Mouse (Mus musculus): ENCODE data around the gene Traf3. TPM values are rescaled to one million over a fixed set of nuclear protein-coding genes. Genes with fewer than 3 reads are reported as not detected.

Traf3 gene
- polyA plus RNA-seq, 1 experiment, result 18.8 TPM

DNA sequence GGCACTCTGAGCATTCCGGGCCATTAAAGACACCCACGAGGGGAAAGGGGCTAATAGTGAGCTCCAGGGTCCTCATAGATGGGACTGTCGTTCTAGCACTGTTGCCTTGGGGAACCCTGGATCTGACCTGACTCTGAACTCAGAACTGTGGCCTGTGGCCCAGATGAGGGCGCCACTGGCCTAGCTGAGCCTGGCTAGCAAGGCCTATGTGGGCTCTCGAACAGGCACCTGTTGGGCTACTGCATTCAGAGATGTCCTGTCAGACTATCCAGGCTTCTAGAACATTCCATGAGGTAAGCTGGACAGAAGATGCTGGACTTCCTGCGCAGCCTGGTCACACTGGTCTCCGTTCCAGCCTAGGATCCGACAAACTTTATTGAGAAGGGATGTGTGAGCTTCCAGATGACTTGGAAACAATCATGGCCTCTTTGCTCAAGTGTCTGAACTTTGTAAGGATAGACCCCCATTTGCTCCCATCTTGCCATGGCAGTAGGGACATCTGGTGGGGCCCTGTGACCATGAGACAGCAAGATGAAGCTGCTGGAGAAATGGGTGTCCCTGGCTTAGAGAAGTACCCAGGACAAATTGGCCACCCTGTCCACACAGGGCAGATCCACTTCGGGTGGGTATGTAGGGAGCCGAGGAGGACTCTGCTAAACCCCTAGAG is 891 bp upstream of the Traf3 start:
- TF ChIP-seq POLR2A (IDR thresholded peaks at IDR 0.05; ENCODE audit: low read depth, low read length) (no peak), CTCF (IDR thresholded peaks at IDR 0.05; ENCODE audit: borderline replicate concordance, insufficient read depth, low read length) (peak; percentile 41; the same call in 1 of the 2 replicates)
- Histone ChIP-seq H3K27ac (ENCODE audit: insufficient read depth, low read length) (peak overlapping the region; percentile 4; the same call in 1 of the 2 replicates), H3K4me3 (ENCODE audit: insufficient read depth, low read length) (no peak overlapping the region), H3K4me1 (ENCODE audit: control insufficient read depth, insufficient read depth, low read length) (peaks cover 6% of the 10 kb centered on the region; the same call in 1 of the 2 replicates)

DNA sequence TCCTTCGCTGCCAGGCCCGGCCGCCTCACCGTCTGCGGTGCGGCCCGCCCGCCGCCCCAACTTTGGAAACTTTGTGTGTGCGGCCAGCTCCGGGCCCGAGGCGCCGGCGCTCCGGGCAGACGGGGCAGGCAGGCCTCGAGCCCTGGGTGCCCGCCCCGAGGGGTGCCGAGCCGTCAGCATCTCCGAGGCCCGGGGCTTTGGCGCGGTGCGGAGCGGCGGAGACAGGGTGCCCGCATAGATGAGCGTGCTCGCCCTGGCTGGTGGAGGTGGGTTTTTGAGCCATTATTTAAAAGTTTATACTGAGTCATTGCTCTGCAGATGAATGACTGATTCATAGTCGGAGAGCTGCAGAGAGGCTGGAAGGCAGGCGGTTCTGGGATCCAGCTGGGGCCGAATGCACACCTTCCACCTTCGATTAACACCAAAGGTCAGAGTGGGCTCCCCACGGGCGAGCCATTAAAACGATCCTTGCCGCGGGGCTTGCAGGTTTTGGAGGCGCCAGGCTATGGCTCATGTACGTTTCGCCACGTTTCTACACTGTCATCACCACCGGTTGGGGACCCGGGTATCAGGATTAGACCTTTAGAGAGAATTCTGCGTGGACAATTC is 615 bp downstream of the Traf3 start:
- Histone ChIP-seq H3K4me1 (ENCODE audit: control insufficient read depth, insufficient read depth, low read length) (peaks cover 6% of the 10 kb centered on the region; the same call in 1 of the 2 replicates), H3K27ac (ENCODE audit: insufficient read depth, low read length) (peak overlapping the region; percentile 65), H3K4me3 (ENCODE audit: insufficient read depth, low read length) (peak overlapping the region; percentile 79)
- no peak for TF ChIP-seq POLR2A (IDR thresholded peaks at IDR 0.05; ENCODE audit: low read depth, low read length)

- 0 out of 2 replicates have a peak, but pooled peaks cover 4% of the 10 kb centered on the region for H3K4me1 ChIP-seq (ENCODE audit: control insufficient read depth, insufficient read depth, low read length)
- TF ChIP-seq CTCF (IDR thresholded peaks at IDR 0.05; ENCODE audit: borderline replicate concordance, insufficient read depth, low read length), result no peak
- no peak for TF ChIP-seq POLR2A (IDR thresholded peaks at IDR 0.05; ENCODE audit: low read depth, low read length)
These were observed 2.7 kb downstream of the Traf3 start for GRCm38 (mm10) chr12:111168891-111169290.

GRCm38 (mm10) chr12:111178772-111179171 is 12.6 kb downstream of the Traf3 start:
- H3K4me1 ChIP-seq (ENCODE audit: control insufficient read depth, insufficient read depth, low read length), result no peaks in the 10 kb centered on the region; the same call in 1 of the 2 replicates
- TF ChIP-seq CTCF (IDR thresholded peaks at IDR 0.05; ENCODE audit: borderline replicate concordance, insufficient read depth, low read length) (no peak), POLR2A (IDR thresholded peaks at IDR 0.05; ENCODE audit: low read depth, low read length) (no peak)
- no peak overlapping the region for H3K4me3 ChIP-seq (ENCODE audit: insufficient read depth, low read length)
- no peak overlapping the region for H3K27ac ChIP-seq (ENCODE audit: insufficient read depth, low read length)

More at GRCm38 (mm10) chr12:111168891-111169290, 2.7 kb downstream of the Traf3 start:
- Histone ChIP-seq H3K27ac (ENCODE audit: insufficient read depth, low read length) (no peak overlapping the region), H3K4me3 (ENCODE audit: insufficient read depth, low read length) (no peak overlapping the region)

DNA sequence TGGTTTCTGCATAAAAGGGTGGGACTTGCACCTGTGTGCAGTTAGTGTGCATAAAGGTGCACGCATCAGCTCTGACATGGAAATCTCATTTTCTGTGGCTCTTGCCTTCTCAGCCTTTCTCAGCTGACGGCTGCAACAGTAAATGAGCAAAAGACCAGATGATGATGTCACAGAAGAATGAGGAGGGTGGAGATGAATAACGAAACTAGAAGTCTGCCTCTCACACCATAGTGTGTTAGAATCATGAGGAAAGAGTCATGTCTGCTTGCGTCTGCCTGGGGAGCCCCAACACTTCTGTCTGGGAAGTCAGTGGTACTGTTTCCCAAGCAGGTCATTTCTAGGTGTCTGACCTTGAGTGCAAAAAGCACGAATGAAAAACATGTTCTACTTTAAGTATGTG is 15.7 kb downstream of the Traf3 start:
- TF ChIP-seq POLR2A (IDR thresholded peaks at IDR 0.05; ENCODE audit: low read depth, low read length) (no peak), CTCF (IDR thresholded peaks at IDR 0.05; ENCODE audit: borderline replicate concordance, insufficient read depth, low read length) (no peak)
- Histone ChIP-seq H3K4me3 (ENCODE audit: insufficient read depth, low read length) (no peak overlapping the region), H3K4me1 (ENCODE audit: control insufficient read depth, insufficient read depth, low read length) (peaks cover 7% of the 10 kb centered on the region; the same call in 1 of the 2 replicates), H3K27ac (ENCODE audit: insufficient read depth, low read length) (no peak overlapping the region)

GRCm38 (mm10) chr12:111182378-111182777 is 16.2 kb downstream of the Traf3 start:
- H3K4me3 ChIP-seq (ENCODE audit: insufficient read depth, low read length), result no peak overlapping the region
- TF ChIP-seq CTCF (IDR thresholded peaks at IDR 0.05; ENCODE audit: borderline replicate concordance, insufficient read depth, low read length) (no peak), POLR2A (IDR thresholded peaks at IDR 0.05; ENCODE audit: low read depth, low read length) (no peak)
- H3K4me1 ChIP-seq (ENCODE audit: control insufficient read depth, insufficient read depth, low read length), result peaks cover 9% of the 10 kb centered on the region; the same call in 1 of the 2 replicates
- H3K27ac ChIP-seq (ENCODE audit: insufficient read depth, low read length), result no peak overlapping the region

DNA sequence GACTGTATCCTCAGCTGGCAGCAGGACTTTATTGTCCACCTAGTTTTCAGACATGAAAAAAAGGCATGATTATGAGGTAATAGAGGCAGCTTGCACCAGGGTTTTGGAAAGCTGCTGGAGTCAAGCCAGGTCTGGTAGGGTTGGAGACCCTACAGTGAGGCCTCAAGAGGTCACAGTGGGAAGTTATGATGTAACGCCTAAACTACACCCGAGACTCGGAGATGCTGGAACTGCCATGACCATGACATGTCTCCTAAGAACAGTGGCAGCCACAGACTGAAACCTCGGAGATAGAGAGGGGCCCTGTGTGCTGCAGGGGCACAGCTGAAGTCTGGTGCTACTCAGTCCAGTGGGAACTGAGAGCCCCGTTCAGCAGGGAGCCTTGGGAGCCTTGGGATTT is 18.3 kb downstream of the Traf3 start, which contains the start of gene 4930595D18Rik:
TSS of gene 4930595D18Rik (minus strand) at position 16 of the 400 bp plus-strand sequence.
- H3K4me1 ChIP-seq (ENCODE audit: control insufficient read depth, insufficient read depth, low read length), result peaks cover 9% of the 10 kb centered on the region; the same call in 1 of the 2 replicates
- no peak within 1 kb of the TSS for H3K27ac ChIP-seq (ENCODE audit: insufficient read depth, low read length)
- TF ChIP-seq POLR2A (IDR thresholded peaks at IDR 0.05; ENCODE audit: low read depth, low read length) (no peak), CTCF (IDR thresholded peaks at IDR 0.05; ENCODE audit: borderline replicate concordance, insufficient read depth, low read length) (no peak)
- H3K4me3 ChIP-seq (ENCODE audit: insufficient read depth, low read length), result no peak within 1 kb of the TSS

- no peak overlapping the region; the same call in 1 of the 2 replicates for H3K27ac ChIP-seq (ENCODE audit: insufficient read depth, low read length)
- peaks cover 9% of the 10 kb centered on the region; the same call in 1 of the 2 replicates for H3K4me1 ChIP-seq (ENCODE audit: control insufficient read depth, insufficient read depth, low read length)
- no peak for TF ChIP-seq CTCF (IDR thresholded peaks at IDR 0.05; ENCODE audit: borderline replicate concordance, insufficient read depth, low read length)
- no peak overlapping the region for H3K4me3 ChIP-seq (ENCODE audit: insufficient read depth, low read length)
These were observed 20.8 kb downstream of the Traf3 start for GRCm38 (mm10) chr12:111186986-111187385.

DNA sequence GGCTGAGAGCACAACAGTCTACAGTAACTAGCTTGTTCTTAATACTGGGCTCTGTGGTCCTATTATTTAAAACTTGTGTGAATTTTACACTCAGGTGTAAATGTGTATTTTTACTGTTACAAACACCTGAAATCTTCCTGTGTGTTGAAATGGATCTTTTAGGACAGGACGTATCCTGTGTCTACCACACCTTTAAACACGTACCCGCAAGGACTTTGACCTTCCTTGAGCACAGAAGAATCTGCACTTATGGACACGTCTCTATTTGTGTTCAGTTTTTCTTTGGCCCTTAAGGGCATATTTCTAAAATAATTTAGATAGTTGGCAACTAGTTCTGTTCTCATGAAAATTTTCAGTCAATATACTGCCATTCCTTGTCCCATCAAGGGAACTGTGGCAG is 22.1 kb downstream of the Traf3 start:
- TF ChIP-seq CTCF (IDR thresholded peaks at IDR 0.05; ENCODE audit: borderline replicate concordance, insufficient read depth, low read length), result no peak
- TF ChIP-seq POLR2A (IDR thresholded peaks at IDR 0.05; ENCODE audit: low read depth, low read length), result no peak
- H3K4me3 ChIP-seq (ENCODE audit: insufficient read depth, low read length), result no peak overlapping the region
- H3K4me1 ChIP-seq (ENCODE audit: control insufficient read depth, insufficient read depth, low read length), result peaks cover 9% of the 10 kb centered on the region; the same call in 1 of the 2 replicates
- no peak overlapping the region for H3K27ac ChIP-seq (ENCODE audit: insufficient read depth, low read length)

- no peak overlapping the region for H3K4me3 ChIP-seq (ENCODE audit: insufficient read depth, low read length)
- H3K4me1 ChIP-seq (ENCODE audit: control insufficient read depth, insufficient read depth, low read length), result peaks cover 9% of the 10 kb centered on the region; the same call in 1 of the 2 replicates
- no peak overlapping the region for H3K27ac ChIP-seq (ENCODE audit: insufficient read depth, low read length)
- no peak for TF ChIP-seq POLR2A (IDR thresholded peaks at IDR 0.05; ENCODE audit: low read depth, low read length)
- TF ChIP-seq CTCF (IDR thresholded peaks at IDR 0.05; ENCODE audit: borderline replicate concordance, insufficient read depth, low read length), result no peak
These were observed 24.2 kb downstream of the Traf3 start for GRCm38 (mm10) chr12:111190355-111190754.

Data from embryonic fibroblast, embryonic 13.5 days (primary cell).